Mouse (Mus musculus) stomach, postnatal 0 days (tissue): Measurements from ENCODE around the gene Wdr93.

ENCODE experiments used
- CTCF ChIP-seq: IDR thresholded peaks from 2 replicates; pipeline ENCODE4 v1.5.1; 2016; ENCODE audit warnings: antibody characterized with exemption, low read depth, mild to moderate bottlenecking, moderate library complexity
- EP300 ChIP-seq: optimal IDR thresholded peaks from 2 replicates; pipeline ENCODE3; 2016; ENCODE audit warnings: antibody characterized with exemption

GRCm38 (mm10) chr7:79710130-79710607, 32.8 kb upstream of the Wdr93 start:
- peak; percentile 63 for TF ChIP-seq CTCF
- no peak for TF ChIP-seq EP300
